Mouse (Mus musculus): ENCODE results near the gene Ppip5k1. TPM values are rescaled to one million over a fixed set of nuclear protein-coding genes. Genes with fewer than 3 reads are reported as not detected.
A peak's percentile ranks its signal among the peaks of the same experiment; 100 is the strongest.

Gene Ppip5k1
- polyA plus RNA-seq, 1 experiment from 2014 or later = 23.2 TPM

DNA sequence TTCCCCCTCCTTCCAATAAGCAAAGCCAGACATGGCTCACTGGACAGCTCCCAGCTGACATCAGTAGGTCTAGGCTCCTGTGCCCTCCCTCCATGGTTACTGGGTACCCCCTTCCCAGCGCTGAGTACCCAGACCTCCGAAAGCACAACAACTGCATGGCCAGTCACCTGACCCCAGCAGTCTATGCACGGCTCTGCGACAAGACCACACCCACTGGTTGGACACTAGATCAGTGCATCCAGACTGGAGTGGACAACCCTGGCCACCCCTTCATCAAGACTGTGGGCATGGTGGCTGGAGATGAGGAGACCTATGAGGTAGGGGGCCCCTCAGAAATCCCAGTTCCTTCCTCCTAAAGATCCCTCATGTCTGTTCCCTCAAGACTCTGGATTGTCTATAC is 4.3 kb upstream of the Ppip5k1 start:
- Histone ChIP-seq H3K4me2 (ENCODE audit: low read length) (peak overlapping the region; percentile 60), H3K36me3 (ENCODE audit: control insufficient read depth, insufficient read depth, low read length) (0 out of 2 replicates have a peak, but pooled peaks cover under 1% of the 10 kb centered on the region), H3K27ac (ENCODE audit: low read depth, low read length) (no peak overlapping the region), H3K9ac (ENCODE audit: low read depth, low read length) (peak overlapping the region; percentile 77; the same call in 1 of the 2 replicates), H3K4me1 (ENCODE audit: control insufficient read depth, insufficient read depth, low read depth, low read length) (peaks cover 13% of the 10 kb centered on the region), H3K9me3 (ENCODE audit: control insufficient read depth, low read length) (no peaks in the 10 kb centered on the region), H3K27me3 (replicated peaks; ENCODE audit: control insufficient read depth, insufficient read depth, low read length) (peaks cover 5% of the 10 kb centered on the region), H3K4me3 (ENCODE audit: low read length) (peak overlapping the region; percentile 54)
- 51% methylated on average over 4 of the region's 4 CpGs for WGBS
- no peak for ATAC-seq

DNA sequence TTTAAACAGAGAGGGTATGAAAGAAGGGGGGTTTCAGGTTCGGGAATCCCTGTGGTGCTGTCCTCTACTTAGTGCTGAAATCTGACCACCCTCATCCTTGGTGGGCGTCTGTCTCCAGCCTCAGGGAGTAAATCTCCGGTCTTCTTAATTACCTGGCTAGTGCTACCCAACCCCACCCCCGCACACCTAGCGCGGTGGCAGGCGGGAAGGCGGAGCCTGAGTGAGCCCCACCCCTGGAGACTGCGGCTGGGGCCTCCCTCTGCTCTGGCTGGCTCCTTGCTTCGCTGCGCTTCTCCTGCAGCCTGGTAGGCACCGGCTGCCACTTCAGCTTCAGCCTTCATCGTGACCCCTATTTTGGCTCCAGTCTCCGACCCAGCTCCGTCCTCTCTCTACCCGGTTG is 3.2 kb upstream of the Ppip5k1 start:
- under 1% methylated on average over 16 of the region's 16 CpGs for WGBS
- no peaks in the 10 kb centered on the region for H3K9me3 ChIP-seq (ENCODE audit: control insufficient read depth, low read length)
- peak overlapping the region; percentile 90 for H3K27ac ChIP-seq (ENCODE audit: low read depth, low read length)
- no peaks in the 10 kb centered on the region for H3K36me3 ChIP-seq (ENCODE audit: control insufficient read depth, insufficient read depth, low read length)
- peak; percentile 90 for ATAC-seq
- H3K4me3 ChIP-seq (ENCODE audit: low read length) = peak overlapping the region; percentile 54
- H3K9ac ChIP-seq (ENCODE audit: low read depth, low read length) = peak overlapping the region; percentile 77
- peaks cover 5% of the 10 kb centered on the region for H3K27me3 ChIP-seq (replicated peaks; ENCODE audit: control insufficient read depth, insufficient read depth, low read length)
- peaks cover 17% of the 10 kb centered on the region for H3K4me1 ChIP-seq (ENCODE audit: control insufficient read depth, insufficient read depth, low read depth, low read length)
- H3K4me2 ChIP-seq (ENCODE audit: low read length) = peak overlapping the region; percentile 60

DNA sequence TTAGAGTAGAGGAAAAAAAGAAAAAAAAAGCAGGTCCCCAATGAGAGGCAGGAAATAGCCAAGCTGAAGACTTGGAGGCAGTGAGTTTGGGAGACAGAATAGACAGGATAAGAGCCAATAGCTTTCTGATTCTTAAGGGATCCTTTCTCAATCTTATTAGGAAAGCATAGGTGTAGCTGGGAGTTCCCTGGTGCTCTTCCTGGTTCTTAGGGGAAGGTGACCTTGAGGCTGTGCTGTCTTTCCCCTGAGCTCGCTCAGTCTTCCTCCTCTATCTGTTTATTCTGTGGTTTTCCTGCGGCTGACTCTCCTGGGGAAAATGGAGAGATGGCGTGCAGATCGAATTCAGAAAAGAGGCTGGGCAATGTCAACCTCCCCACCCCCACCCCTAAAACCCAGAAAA is 2.8 kb upstream of the Ppip5k1 start:
- ATAC-seq = no peak

DNA sequence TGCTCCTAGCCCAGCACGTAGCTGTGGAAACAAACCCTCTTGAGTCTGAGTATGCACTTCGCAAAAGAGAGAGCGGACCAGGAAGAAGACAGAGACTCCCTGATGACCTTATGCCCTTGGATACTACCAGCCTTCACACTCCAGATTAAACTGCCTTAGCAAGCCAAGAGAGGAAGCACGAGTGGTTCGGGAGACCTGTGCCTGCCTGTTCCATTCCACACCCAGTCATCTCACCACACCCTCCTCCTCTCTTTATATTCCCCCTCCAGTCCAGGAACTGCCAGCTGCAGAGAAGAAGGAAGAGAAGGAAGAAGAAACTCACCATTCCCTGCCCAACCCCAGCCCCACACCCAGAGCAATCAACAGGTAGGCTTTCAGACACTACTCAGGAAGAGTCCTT is 2.3 kb upstream of the Ppip5k1 start, which contains the start of gene Ckmt1:
Ckmt1 (plus strand) TSS at position 221 of the 400 bp plus-strand sequence.
- Histone ChIP-seq H3K27me3 (replicated peaks; ENCODE audit: control insufficient read depth, insufficient read depth, low read length) (peaks cover 5% of the 10 kb centered on the region), H3K9me3 (ENCODE audit: control insufficient read depth, low read length) (no peaks in the 10 kb centered on the region), H3K27ac (ENCODE audit: low read depth, low read length) (peak within 1 kb of the TSS; percentile 90), H3K36me3 (ENCODE audit: control insufficient read depth, insufficient read depth, low read length) (no peaks in the 10 kb centered on the region), H3K4me3 (ENCODE audit: low read length) (peak within 1 kb of the TSS; percentile 54), H3K9ac (ENCODE audit: low read depth, low read length) (peak within 1 kb of the TSS; percentile 77), H3K4me2 (ENCODE audit: low read length) (peak within 1 kb of the TSS; percentile 60), H3K4me1 (ENCODE audit: control insufficient read depth, insufficient read depth, low read depth, low read length) (peaks cover 17% of the 10 kb centered on the region)
- no peak for ATAC-seq
- 66% methylated on average over 5 of the region's 5 CpGs for WGBS

More for the DNA sequence above, 2.8 kb upstream of the Ppip5k1 start:
- Histone ChIP-seq H3K4me3 (ENCODE audit: low read length) (peak overlapping the region; percentile 54), H3K36me3 (ENCODE audit: control insufficient read depth, insufficient read depth, low read length) (no peaks in the 10 kb centered on the region), H3K9me3 (ENCODE audit: control insufficient read depth, low read length) (no peaks in the 10 kb centered on the region), H3K27me3 (replicated peaks; ENCODE audit: control insufficient read depth, insufficient read depth, low read length) (peaks cover 5% of the 10 kb centered on the region), H3K27ac (ENCODE audit: low read depth, low read length) (peak overlapping the region; percentile 90), H3K4me2 (ENCODE audit: low read length) (peak overlapping the region; percentile 60), H3K9ac (ENCODE audit: low read depth, low read length) (peak overlapping the region; percentile 77), H3K4me1 (ENCODE audit: control insufficient read depth, insufficient read depth, low read depth, low read length) (peaks cover 17% of the 10 kb centered on the region)
- WGBS = 3% methylated on average over 4 of the region's 4 CpGs

DNA sequence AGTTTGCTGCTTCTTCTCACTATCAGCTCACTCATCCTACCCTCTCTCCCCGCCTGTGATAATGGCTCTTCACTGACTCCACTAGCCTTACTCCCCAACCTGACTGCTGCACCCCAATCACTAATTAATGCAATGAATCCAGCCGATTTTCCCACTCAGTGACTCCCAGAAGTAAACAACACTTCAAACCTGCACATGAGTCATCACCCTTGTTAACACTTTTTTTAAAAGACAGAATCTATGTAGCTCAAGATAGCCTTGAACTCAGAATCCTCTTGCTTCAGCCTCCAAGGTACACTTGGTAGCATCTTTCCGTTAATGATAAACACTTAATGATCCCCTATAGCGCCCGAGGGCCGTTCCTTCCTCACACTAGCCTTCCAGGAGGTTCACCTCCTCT is 818 bp downstream of the Ppip5k1 start:
- Histone ChIP-seq H3K36me3 (ENCODE audit: control insufficient read depth, insufficient read depth, low read length) (no peaks in the 10 kb centered on the region; the same call in 1 of the 2 replicates), H3K4me2 (ENCODE audit: low read length) (peak overlapping the region; percentile 85), H3K4me3 (ENCODE audit: low read length) (peak overlapping the region; percentile 78), H3K9me3 (ENCODE audit: control insufficient read depth, low read length) (no peaks in the 10 kb centered on the region), H3K27ac (ENCODE audit: low read depth, low read length) (peak overlapping the region; percentile 89), H3K4me1 (ENCODE audit: control insufficient read depth, insufficient read depth, low read depth, low read length) (peaks cover 15% of the 10 kb centered on the region), H3K9ac (ENCODE audit: low read depth, low read length) (peak overlapping the region; percentile 92), H3K27me3 (replicated peaks; ENCODE audit: control insufficient read depth, insufficient read depth, low read length) (peaks cover 5% of the 10 kb centered on the region)
- ATAC-seq = no peak
- WGBS = 4% methylated on average over 6 of the region's 6 CpGs

DNA sequence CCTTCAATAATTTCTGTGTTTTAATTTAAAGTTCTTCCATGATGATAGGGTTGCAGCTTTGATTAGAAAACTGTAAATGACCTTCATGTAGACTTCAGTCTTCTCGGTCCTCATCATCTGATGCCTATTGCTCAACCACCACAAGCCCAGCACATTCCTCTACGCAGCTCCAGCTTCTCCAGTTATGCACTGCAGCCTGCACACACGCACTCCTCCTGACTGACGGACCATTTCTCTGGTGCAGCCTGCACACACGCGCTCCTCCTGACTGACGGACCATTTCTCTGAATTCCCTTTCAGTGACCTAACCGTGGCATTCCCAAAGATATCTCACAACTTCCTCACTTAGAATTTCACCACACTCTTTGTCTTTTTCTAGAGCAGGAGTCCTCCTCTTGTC is 2.0 kb downstream of the Ppip5k1 start:
- no peak overlapping the region for H3K4me2 ChIP-seq (ENCODE audit: low read length)
- H3K4me1 ChIP-seq (ENCODE audit: control insufficient read depth, insufficient read depth, low read depth, low read length) = peaks cover 13% of the 10 kb centered on the region
- H3K27me3 ChIP-seq (replicated peaks; ENCODE audit: control insufficient read depth, insufficient read depth, low read length) = peaks cover 5% of the 10 kb centered on the region
- peaks cover 2% of the 10 kb centered on the region for H3K36me3 ChIP-seq (ENCODE audit: control insufficient read depth, insufficient read depth, low read length)
- no peaks in the 10 kb centered on the region for H3K9me3 ChIP-seq (ENCODE audit: control insufficient read depth, low read length)
- no peak overlapping the region for H3K27ac ChIP-seq (ENCODE audit: low read depth, low read length)
- H3K4me3 ChIP-seq (ENCODE audit: low read length) = no peak overlapping the region
- no peak overlapping the region for H3K9ac ChIP-seq (ENCODE audit: low read depth, low read length)
- ATAC-seq = no peak
- WGBS = 68% methylated on average over 8 of the region's 8 CpGs

DNA sequence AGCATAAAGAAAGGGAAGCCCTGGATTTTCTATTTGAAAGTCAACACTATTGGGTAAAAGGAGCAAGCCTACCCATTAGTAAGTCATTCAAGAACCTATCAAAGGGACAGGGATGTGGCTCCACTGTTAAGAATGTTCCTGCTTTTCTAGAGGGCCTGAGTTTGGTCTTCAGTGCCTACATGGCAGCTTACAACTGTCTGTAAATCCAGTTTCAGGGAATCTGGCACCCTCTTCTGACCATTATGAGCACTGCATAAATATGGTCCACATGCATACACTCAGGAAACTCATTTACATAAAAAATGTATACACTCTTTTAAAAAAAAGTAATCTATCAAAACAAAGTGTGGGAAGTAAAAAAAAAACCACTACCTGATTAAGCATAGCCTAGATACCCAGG is 16.1 kb downstream of the Ppip5k1 start:
- H3K4me2 ChIP-seq (ENCODE audit: low read length) = no peak overlapping the region
- H3K27me3 ChIP-seq (replicated peaks; ENCODE audit: control insufficient read depth, insufficient read depth, low read length) = no peaks in the 10 kb centered on the region
- no peak for ATAC-seq
- peaks cover 7% of the 10 kb centered on the region; the same call in 1 of the 2 replicates for H3K36me3 ChIP-seq (ENCODE audit: control insufficient read depth, insufficient read depth, low read length)
- H3K4me1 ChIP-seq (ENCODE audit: control insufficient read depth, insufficient read depth, low read depth, low read length) = no peaks in the 10 kb centered on the region
- H3K9me3 ChIP-seq (ENCODE audit: control insufficient read depth, low read length) = no peaks in the 10 kb centered on the region
- H3K27ac ChIP-seq (ENCODE audit: low read depth, low read length) = no peak overlapping the region
- no peak overlapping the region for H3K9ac ChIP-seq (ENCODE audit: low read depth, low read length)
- H3K4me3 ChIP-seq (ENCODE audit: low read length) = no peak overlapping the region

DNA sequence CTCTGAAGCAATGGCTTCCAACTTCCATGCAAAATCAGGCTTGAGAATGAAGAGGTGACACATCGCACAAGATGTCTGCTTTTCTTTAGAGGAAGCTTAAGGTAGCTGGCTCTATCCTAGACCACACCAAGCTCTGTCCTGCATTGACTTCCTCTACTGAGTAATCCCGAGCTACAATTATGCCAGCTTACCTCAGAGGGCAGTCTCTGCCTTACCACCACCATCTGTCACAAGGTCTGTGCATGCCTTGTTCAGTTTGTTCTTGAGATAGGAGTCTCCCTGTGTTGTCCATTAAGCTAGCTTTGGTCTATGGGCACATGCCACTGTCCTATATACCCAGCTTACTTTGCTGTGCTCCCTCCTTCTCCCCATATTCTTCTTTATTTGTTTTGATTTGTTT is 25.7 kb downstream of the Ppip5k1 start:
- no peak overlapping the region for H3K27ac ChIP-seq (ENCODE audit: low read depth, low read length)
- H3K9me3 ChIP-seq (ENCODE audit: control insufficient read depth, low read length) = no peaks in the 10 kb centered on the region
- H3K4me1 ChIP-seq (ENCODE audit: control insufficient read depth, insufficient read depth, low read depth, low read length) = no peaks in the 10 kb centered on the region
- H3K36me3 ChIP-seq (ENCODE audit: control insufficient read depth, insufficient read depth, low read length) = peaks cover 14% of the 10 kb centered on the region
- no peak overlapping the region for H3K4me2 ChIP-seq (ENCODE audit: low read length)
- ATAC-seq = no peak
- H3K9ac ChIP-seq (ENCODE audit: low read depth, low read length) = no peak overlapping the region
- no peak overlapping the region for H3K4me3 ChIP-seq (ENCODE audit: low read length)
- no peaks in the 10 kb centered on the region for H3K27me3 ChIP-seq (replicated peaks; ENCODE audit: control insufficient read depth, insufficient read depth, low read length)
- WGBS = 94% methylated on average over 2 of the region's 2 CpGs

DNA sequence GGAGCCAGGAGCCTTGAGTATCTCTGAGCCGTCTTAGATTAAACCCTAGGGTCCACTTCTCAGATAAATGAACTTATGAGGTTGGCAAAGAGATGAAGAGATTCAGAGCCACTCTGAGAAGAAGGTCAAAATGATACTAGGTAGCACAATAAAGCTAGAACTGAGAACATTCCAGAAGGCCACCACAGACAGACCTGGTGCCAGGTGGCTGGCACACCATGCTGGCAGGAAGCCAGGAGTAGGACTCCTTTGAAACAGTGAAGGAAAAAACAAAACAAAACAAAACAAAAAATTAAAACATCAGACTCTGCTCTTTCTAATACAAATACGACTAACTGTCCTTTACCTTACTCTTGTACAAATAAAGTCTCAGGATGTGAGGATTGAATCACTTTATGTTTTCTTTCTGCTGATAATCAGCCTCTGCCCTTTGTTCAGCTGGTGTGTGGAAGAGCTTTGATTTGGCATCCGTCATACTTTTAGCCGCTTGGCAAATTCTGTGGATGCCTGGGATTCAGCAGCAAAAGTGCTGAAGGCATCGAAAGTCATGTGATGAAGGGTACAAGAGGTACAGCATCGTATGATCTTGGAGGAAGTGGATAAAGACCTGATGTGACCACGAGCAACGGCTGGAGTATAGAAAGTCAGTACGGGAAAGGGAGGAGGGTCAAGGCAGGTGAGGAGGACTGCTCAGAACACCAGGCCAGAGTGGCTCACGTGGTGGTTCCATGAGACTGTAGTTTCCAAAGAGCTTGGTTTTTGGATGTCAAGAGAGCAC is 31.3 kb downstream of the Ppip5k1 start:
- H3K4me3 ChIP-seq (ENCODE audit: low read length) = no peak overlapping the region
- H3K4me2 ChIP-seq (ENCODE audit: low read length) = no peak overlapping the region
- peaks cover 8% of the 10 kb centered on the region for H3K36me3 ChIP-seq (ENCODE audit: control insufficient read depth, insufficient read depth, low read length)
- H3K27ac ChIP-seq (ENCODE audit: low read depth, low read length) = no peak overlapping the region
- 88% methylated on average over 10 of the region's 10 CpGs for WGBS
- ATAC-seq = no peak
- no peak overlapping the region for H3K9ac ChIP-seq (ENCODE audit: low read depth, low read length)
- no peaks in the 10 kb centered on the region for H3K4me1 ChIP-seq (ENCODE audit: control insufficient read depth, insufficient read depth, low read depth, low read length)
- H3K27me3 ChIP-seq (replicated peaks; ENCODE audit: control insufficient read depth, insufficient read depth, low read length) = no peaks in the 10 kb centered on the region
- H3K9me3 ChIP-seq (ENCODE audit: control insufficient read depth, low read length) = no peaks in the 10 kb centered on the region

Measured in hindbrain, embryonic 16.5 days (tissue).